Mouse (Mus musculus): ENCODE measurements around the gene Pdlim7.

The Pdlim7 gene

GRCm38 (mm10) chr13:55465830-55466440 is 47.5 kb downstream of the Pdlim7 start:
- DNase-seq (ENCODE audit: low spot score in 2 of 2), result no peak

- DNase-seq (ENCODE audit: low spot score in 2 of 2), result no peak
These were observed 48.3 kb downstream of the Pdlim7 start for GRCm38 (mm10) chr13:55465184-55465583.

- DNase-seq (ENCODE audit: low spot score in 2 of 2), result peak in 1 of 2 experiments; percentile 38
These were observed 49.2 kb downstream of the Pdlim7 start, which contains the start of gene Prr7 for GRCm38 (mm10) chr13:55464027-55464884. Gene Prr7, plus strand, starts transcription at chr13:55464267.

GRCm38 (mm10) chr13:55463399-55464026 is 50.0 kb downstream of the Pdlim7 start:
- DNase-seq (ENCODE audit: low spot score in 2 of 2), result no peak

GRCm38 (mm10) chr13:55462965-55463364 is 50.5 kb downstream of the Pdlim7 start:
- no peak for DNase-seq (ENCODE audit: low spot score in 2 of 2)

- no peak for DNase-seq (ENCODE audit: low spot score in 2 of 2)
These were observed 61.5 kb downstream of the Pdlim7 start for GRCm38 (mm10) chr13:55451785-55452549.

- DNase-seq (ENCODE audit: low spot score in 2 of 2), result no peak
These were observed 62.2 kb downstream of the Pdlim7 start for GRCm38 (mm10) chr13:55451296-55451695.

GRCm38 (mm10) chr13:55450511-55450980 is 62.9 kb downstream of the Pdlim7 start:
- DNase-seq (ENCODE audit: low spot score in 2 of 2), result no peak

GRCm38 (mm10) chr13:55449679-55450441 is 63.6 kb downstream of the Pdlim7 start:
- DNase-seq (ENCODE audit: low spot score in 2 of 2), result peak; percentile 51 to 54

- no peak for DNase-seq (ENCODE audit: low spot score in 2 of 2)
These were observed 64.3 kb downstream of the Pdlim7 start for GRCm38 (mm10) chr13:55449205-55449604.

GRCm38 (mm10) chr13:55448131-55448530 is 65.3 kb downstream of the Pdlim7 start:
- no peak for DNase-seq (ENCODE audit: low spot score in 2 of 2)

GRCm38 (mm10) chr13:55447543-55447943 is 65.9 kb downstream of the Pdlim7 start:
- peak in 1 of 2 experiments; percentile 48 for DNase-seq (ENCODE audit: low spot score in 2 of 2)

GRCm38 (mm10) chr13:55446483-55447105 is 66.9 kb downstream of the Pdlim7 start:
- DNase-seq (ENCODE audit: low spot score in 2 of 2), result no peak
